8 mouse cellular contexts compared by ENCODE assay signal in the genomic region with DNA sequence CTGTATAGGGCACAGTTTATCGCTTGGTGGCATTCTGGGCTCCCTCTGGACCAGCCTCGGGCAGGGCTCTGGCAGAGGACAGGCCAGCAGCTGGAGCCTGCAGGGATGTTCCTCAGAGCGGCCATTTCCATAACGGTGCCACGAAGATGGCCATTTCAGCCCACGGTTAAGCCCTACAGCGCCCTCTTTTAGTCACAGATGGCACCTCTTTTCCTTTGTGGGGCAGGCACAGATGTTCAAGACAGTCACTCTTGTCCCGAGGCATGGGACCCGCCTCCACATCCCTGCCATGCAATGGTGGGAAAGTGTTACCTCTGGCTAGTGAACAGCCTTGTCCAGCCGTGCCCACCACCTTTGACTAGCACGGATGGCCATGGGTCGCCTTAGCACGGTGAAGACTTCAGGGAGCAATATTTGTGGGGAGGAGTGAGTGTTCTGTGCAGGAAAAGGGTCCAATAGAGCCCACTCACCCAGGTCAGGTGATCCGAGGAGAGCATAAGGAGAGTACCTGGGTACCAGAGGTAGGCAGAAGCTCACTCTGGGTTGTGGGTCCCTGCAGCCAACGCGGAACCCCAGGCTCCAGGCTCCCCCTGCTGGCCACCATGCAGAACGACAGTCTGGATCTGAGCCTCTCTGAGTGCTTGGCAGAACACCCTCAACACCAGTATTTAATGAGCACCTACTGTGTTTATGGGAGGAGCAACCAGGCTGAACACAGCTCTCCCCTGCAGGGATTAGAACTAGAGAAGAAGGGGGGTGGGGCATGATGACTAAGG. TPM values are rescaled to one million over a fixed set of nuclear protein-coding genes. Genes with fewer than 3 reads are reported as not detected.
DNase-seq lines count a peak whose midpoint lies in the region; ATAC-seq and TF ChIP-seq lines count a peak whose summit lies in the region.
"Had no signal": no experiment of that assay in that cellular context is flagged by ENCODE, and none has a peak within 500 bp of the region (broad histone marks: within the 10 kb centered on the region; RNA-seq: fewer than 3 reads in every experiment).

No protein-coding gene starts in this region.

- TF ChIP-seq POLR2A in lung, adult 2 months (IDR thresholded peaks at IDR 0.05; ENCODE audit: borderline replicate concordance, extremely low read depth, low read depth, low read length), result no peak

- H3K9me3 ChIP-seq in G1E (replicated peaks), result no peaks in the 10 kb centered on the region
- no peaks in the 10 kb centered on the region for H3K9me3 ChIP-seq in embryonic facial prominence, embryonic 11.5 days (replicated peaks; ENCODE audit: control insufficient read depth, low read length)
- H3K9me3 ChIP-seq in heart, embryonic 15.5 days (replicated peaks), result no peaks in the 10 kb centered on the region

- DNase-seq in G1E (ENCODE audit: low spot score), result peak; percentile 48
- DNase-seq in adrenal gland, postnatal 14 days, result peak; percentile 87
- peak; percentile 76 for DNase-seq in embryonic facial prominence, embryonic 11.5 days (ENCODE audit: low spot score)
- peak; percentile 41 to 88 for DNase-seq in kidney, postnatal 36 days
- peak; percentile 64 for DNase-seq in lung, adult 2 months
- DNase-seq in retina, adult 2 months (ENCODE audit: low read depth, low spot score), result peak; percentile 36

- ATAC-seq in G1E (ENCODE audit: extremely low read depth, insufficient number of reproducible peaks, low FRiP score, poor library complexity, severe bottlenecking), result no peak
- ATAC-seq in embryonic facial prominence, embryonic 11.5 days (replicated peaks; ENCODE audit: insufficient number of reproducible peaks, low FRiP score, low TSS enrichment, low read depth), result no peak; the same call in 1 of the 2 replicates
- ATAC-seq in heart, embryonic 15.5 days (replicated peaks; ENCODE audit: insufficient number of reproducible peaks, insufficient read depth, low FRiP score, low read depth), result 0 out of 2 replicates have a peak, but pooled peaks have one; percentile 39

- H3K4me2 ChIP-seq in embryonic facial prominence, embryonic 11.5 days (ENCODE audit: low read depth, low read length), result no peak overlapping the region
- H3K4me2 ChIP-seq in heart, embryonic 15.5 days, result no peak overlapping the region

- H3K4me3 ChIP-seq in G1E (ENCODE audit: low read depth, low read length), result no peak overlapping the region
- H3K4me3 ChIP-seq in embryonic facial prominence, embryonic 11.5 days (ENCODE audit: low read depth, low read length), result no peak overlapping the region
- H3K4me3 ChIP-seq in heart, embryonic 15.5 days, result no peak overlapping the region
- no peak overlapping the region for H3K4me3 ChIP-seq in lung, adult 2 months (replicated peaks; ENCODE audit: extremely low read depth, low read depth, low read length)

- H3K4me1 ChIP-seq in G1E (ENCODE audit: insufficient read depth, low read depth, low read length), result 0 out of 2 replicates have a peak, but pooled peaks cover 3% of the 10 kb centered on the region
- H3K4me1 ChIP-seq in embryonic facial prominence, embryonic 11.5 days (ENCODE audit: control insufficient read depth, insufficient read depth, low read length), result no peaks in the 10 kb centered on the region
- H3K4me1 ChIP-seq in heart, embryonic 15.5 days (replicated peaks), result no peaks in the 10 kb centered on the region
- H3K4me1 ChIP-seq in lung, adult 2 months (ENCODE audit: control insufficient read depth, insufficient read depth, low read length), result no peaks in the 10 kb centered on the region

- H3K27ac ChIP-seq in embryonic facial prominence, embryonic 11.5 days (replicated peaks; ENCODE audit: low read depth, low read length), result no peak overlapping the region
- no peak overlapping the region for H3K27ac ChIP-seq in heart, embryonic 15.5 days

- 63% methylated on average over 17 of the region's 17 CpGs for WGBS in embryonic facial prominence, embryonic 11.5 days
- WGBS in heart, embryonic 15.5 days, result 56% methylated on average over 17 of the region's 17 CpGs
- 50% methylated on average over 17 of the region's 17 CpGs for WGBS in lung, adult 2 months

- H3K27me3 ChIP-seq in G1E (ENCODE audit: insufficient read depth, low read length), result peaks cover 3% of the 10 kb centered on the region
- no peaks in the 10 kb centered on the region for H3K27me3 ChIP-seq in embryonic facial prominence, embryonic 11.5 days (ENCODE audit: control insufficient read depth, insufficient read depth, low read length)
- H3K27me3 ChIP-seq in heart, embryonic 15.5 days, result peaks cover 5% of the 10 kb centered on the region; the same call in 1 of the 2 replicates

- H3K9ac ChIP-seq in embryonic facial prominence, embryonic 11.5 days (replicated peaks; ENCODE audit: low read length), result no peak overlapping the region
- no peak overlapping the region for H3K9ac ChIP-seq in heart, embryonic 15.5 days

- no peaks in the 10 kb centered on the region for H3K36me3 ChIP-seq in G1E (replicated peaks)
- H3K36me3 ChIP-seq in embryonic facial prominence, embryonic 11.5 days (replicated peaks; ENCODE audit: control insufficient read depth, insufficient read depth, low read depth, low read length), result no peaks in the 10 kb centered on the region
- H3K36me3 ChIP-seq in heart, embryonic 15.5 days, result no peaks in the 10 kb centered on the region

- TF ChIP-seq CTCF in G1E (IDR thresholded peaks at IDR 0.05; ENCODE audit: low read depth, low read length), result peak; percentile 83
- TF ChIP-seq CTCF in lung, adult 2 months (IDR thresholded peaks at IDR 0.05; ENCODE audit: insufficient read depth, low read length), result peak; percentile 89

RNA-seq across cellular contexts. Expression of gene Ptgis, which starts 38.5 kb away (rescaled TPM):
- total RNA-seq in G1E (2014; fragmentation: Nextera tagmentation) (not detected in 2 replicates), G1E (2017) (0.06 TPM in 1 of 2 replicates, not detected in the other)
- polyA plus RNA-seq in G1E (2012), result not detected in 2 replicates
- 17.1 and 20.4 TPM in 2 replicates for total RNA-seq in adrenal gland, postnatal 14 days (2021)
- 12.9 and 14.5 TPM in 2 replicates for polyA plus RNA-seq in embryonic facial prominence, embryonic 11.5 days (2014; fragmentation: Nextera tagmentation; extraction: Ambion mirVana)
- polyA plus RNA-seq in heart, embryonic 15.5 days (2015; fragmentation: Nextera tagmentation; extraction: Ambion mirVana), result 22.5 and 25.7 TPM in 2 replicates
- polyA plus RNA-seq in lung, adult 2 months (2012; rRNA removed), result 105 and 162 TPM in 2 replicates
- total RNA-seq: hematopoietic stem cell, adult 5-6 weeks had no signal

Comparison
In these comparisons a context has a peak if more than half of its experiments do, and no peak if none do; other contexts are left out.
1. DNase-seq: peak in every context shown above with its lines; median percentile 87 in adrenal gland, postnatal 14 days; 76 in embryonic facial prominence, embryonic 11.5 days; 64 in kidney, postnatal 36 days; 64 in lung, adult 2 months; 48 in G1E; 36 in retina, adult 2 months.
2. RNA of gene Ptgis, which starts 38.5 kb away (polyA plus RNA-seq): 105 to 162 TPM in lung, adult 2 months, 22.5 to 25.7 TPM in heart, embryonic 15.5 days and 12.9 to 14.5 TPM in embryonic facial prominence, embryonic 11.5 days; not detected in G1E; every median in the first group is over 10 times any median in the second.